Mouse (Mus musculus): ENCODE measurements around the gene Slc12a9. TPM values are rescaled to one million over a fixed set of nuclear protein-coding genes. Genes with fewer than 3 reads are reported as not detected.

Gene Slc12a9
- 1 to 10 TPM; 2.0 to 2.4 TPM for total RNA-seq (2021)
- long read RNA-seq, experiment 1, partial matches to known transcripts: 0 of 3 reads
- long read RNA-seq, experiment 1, other reads (novel, unspliced or antisense): 1 of 3 reads
- long read RNA-seq, experiment 2, partial matches to known transcripts: 1 of 2 reads
- long read RNA-seq, experiment 2, other reads (novel, unspliced or antisense): 0 of 2 reads

DNA sequence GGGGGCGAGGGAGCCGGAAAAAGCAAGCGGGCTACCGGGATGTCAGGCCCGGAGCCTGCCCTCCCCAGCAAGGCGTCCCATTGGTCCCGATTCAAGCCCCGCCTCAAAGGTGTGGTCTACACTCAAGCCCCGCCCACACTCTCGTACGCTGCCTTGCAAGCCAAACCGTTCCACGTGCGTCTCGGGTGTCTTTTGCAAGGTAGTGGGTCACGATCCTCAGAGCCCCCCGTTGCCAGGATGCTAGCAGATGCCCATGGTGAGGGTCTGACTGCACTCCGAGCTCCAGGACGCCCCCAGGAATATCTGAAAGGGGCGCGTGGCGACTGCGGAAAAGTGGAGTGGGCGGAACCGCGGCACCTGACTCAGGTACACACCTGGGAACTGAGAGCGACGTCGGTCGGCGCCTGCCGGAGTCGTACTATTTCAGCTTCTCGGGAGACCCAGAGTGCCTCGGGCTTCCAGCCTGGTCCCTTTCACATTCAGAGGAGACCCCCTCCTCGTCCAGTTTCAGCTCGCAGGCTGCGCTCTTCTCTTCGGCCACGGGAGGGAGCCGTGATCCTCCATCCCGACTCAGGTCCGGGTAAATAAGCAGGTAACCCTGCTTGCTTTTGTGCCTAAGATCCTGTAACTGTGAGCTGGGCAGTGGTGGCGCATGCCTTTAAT lies at the start of gene Slc12a9:
Gene Slc12a9 (minus strand): TSS at position 86 of the 663 bp plus-strand sequence.
- intact Hi-C loops (cut with DNase I): loop anchor here (10.0 kb wide), 1 partner anchor 171 kb away; the partner anchor contains the start of gene Pop7
- TF ChIP-seq CTCF (IDR thresholded peaks at IDR 0.05): peak; percentile 84
- peak; percentile 95 for DNase-seq
- Histone ChIP-seq H3K4me3 (peak within 1 kb of the TSS; percentile 72), H3K27ac (peak within 1 kb of the TSS; percentile 81)

DNA sequence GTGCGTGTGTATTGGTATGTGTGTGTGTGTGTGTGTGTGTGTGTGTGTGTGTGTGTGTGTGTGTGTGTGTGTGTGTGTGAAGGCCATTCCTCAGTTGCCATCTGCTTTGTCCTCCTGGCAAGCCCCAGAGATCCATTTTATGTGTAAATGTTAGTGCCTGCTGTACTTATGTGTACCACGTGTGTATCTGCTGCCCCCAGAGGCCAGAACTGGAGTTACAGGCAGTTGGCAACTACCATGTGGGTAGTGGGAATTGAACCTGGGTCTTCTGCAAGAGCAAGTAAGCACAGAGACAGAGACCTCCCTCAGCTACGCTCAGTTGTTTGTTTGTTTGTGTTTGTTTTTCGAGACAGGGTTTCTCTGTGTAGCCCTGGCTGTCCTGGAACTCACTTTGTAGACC lies 47.8 kb upstream of the Slc12a9 start:
- no peak overlapping the region for H3K4me3 ChIP-seq
- TF ChIP-seq CTCF (IDR thresholded peaks at IDR 0.05): peak; percentile 76
- peak; percentile 66 for DNase-seq
- intact Hi-C loops (cut with DNase I): loop anchor here (5.0 kb wide), 1 partner anchor 89 kb away; the partner anchor contains the start of gene Ufsp1
- no peak overlapping the region for H3K27ac ChIP-seq

DNA sequence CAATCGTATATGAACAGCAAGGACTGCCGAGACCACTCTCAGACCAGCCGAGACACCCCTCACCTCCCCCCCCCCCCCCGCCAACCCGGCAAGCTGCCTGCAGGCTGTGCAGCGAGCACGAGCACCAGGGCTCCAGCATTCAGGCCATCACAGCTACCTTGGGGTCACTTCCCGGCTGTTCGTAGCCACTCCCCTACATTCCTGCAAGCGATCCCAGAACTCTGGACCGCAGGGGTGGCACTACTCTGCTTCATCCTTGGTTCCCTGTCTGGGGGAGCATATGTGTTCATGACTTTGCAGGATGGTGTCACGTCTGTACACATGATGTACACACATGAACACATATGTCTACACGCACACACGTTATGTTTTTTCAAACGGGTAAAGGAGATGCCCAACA lies 44.2 kb upstream of the Slc12a9 start:
- no peak overlapping the region for H3K27ac ChIP-seq
- TF ChIP-seq CTCF (IDR thresholded peaks at IDR 0.05): no peak
- no peak for DNase-seq
- intact Hi-C loops (cut with DNase I): loop anchor here (2.0 kb wide), 1 partner anchor 41 kb away; no protein-coding TSS in a partner anchor
- H3K4me3 ChIP-seq: no peak overlapping the region

DNA sequence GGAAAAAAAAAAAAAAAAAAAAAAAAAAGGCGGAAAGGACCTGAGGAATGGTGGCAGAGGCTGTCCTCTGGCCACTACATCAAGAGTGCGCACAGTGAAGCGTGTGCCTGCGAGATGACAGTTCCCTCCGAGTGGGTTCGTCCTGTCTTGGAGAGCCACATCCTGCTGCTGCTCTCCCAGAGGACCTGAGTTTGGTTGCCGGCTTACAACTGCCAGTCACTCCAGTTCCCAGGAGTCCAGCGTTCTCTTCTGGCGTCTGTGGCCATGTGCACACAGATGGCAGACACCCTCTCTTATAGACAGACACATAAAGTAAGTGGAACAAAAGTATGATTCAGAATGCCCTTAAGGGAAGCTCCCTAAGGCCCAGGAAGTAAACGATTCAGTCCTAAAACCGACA lies 43.8 kb upstream of the Slc12a9 start:
- Histone ChIP-seq H3K27ac (no peak overlapping the region; the same call in 1 of the 2 replicates), H3K4me3 (no peak overlapping the region)
- intact Hi-C loops (cut with DNase I): loop anchor here (2.0 kb wide), 1 partner anchor 40 kb away; no protein-coding TSS in a partner anchor
- TF ChIP-seq CTCF (IDR thresholded peaks at IDR 0.05): no peak
- DNase-seq: no peak

DNA sequence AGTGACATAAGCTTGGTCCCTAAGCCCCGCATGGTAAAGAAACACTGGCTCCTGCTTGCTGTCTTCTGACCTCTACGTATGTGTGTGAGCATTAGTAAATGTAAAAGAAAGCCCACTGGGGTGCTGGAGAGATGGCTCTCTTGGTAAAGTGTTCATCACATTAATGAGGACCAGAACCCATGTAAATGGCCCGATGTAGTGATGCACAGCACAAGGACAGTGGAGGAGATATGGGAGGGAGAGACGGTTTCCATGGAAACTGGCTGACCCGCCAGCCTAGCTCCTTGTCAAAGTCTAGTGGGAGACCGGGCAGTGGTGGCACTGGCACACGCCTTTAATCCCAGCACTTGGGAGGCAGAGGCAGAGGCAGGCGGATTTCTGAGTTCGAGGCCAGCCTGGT lies 43.3 kb upstream of the Slc12a9 start:
- no peak overlapping the region for H3K4me3 ChIP-seq
- no peak for DNase-seq
- intact Hi-C loops (cut with DNase I): loop anchor here (2.0 kb wide), 1 partner anchor 40 kb away; no protein-coding TSS in a partner anchor
- H3K27ac ChIP-seq: no peak overlapping the region
- no peak for TF ChIP-seq CTCF (IDR thresholded peaks at IDR 0.05)

DNA sequence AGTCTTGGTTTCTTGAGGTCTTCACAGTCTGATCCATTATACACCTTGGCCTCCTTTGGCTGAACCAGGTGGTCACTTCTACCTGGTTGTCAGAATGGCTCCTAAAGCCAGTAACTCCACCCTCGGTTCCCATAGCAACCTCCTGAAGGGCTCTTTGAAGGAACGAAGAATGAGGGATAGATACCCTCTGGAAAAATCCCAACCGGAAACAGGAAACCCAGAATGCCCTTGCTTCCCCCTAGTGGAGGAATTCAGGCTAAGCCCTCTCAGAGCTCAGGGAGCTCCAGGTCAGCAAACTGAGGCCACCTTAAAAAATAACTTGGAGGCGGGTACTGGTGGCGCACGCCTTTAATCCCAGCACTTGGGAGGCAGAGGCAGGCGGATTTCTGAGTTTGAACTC lies 42.8 kb upstream of the Slc12a9 start:
- no peak overlapping the region for H3K4me3 ChIP-seq
- no peak for DNase-seq
- peak overlapping the region; percentile 31; the same call in 1 of the 2 replicates for H3K27ac ChIP-seq
- intact Hi-C loops (cut with DNase I): loop anchor here (2.0 kb wide), 1 partner anchor 39 kb away; no protein-coding TSS in a partner anchor
- TF ChIP-seq CTCF (IDR thresholded peaks at IDR 0.05): peak; percentile 52

DNA sequence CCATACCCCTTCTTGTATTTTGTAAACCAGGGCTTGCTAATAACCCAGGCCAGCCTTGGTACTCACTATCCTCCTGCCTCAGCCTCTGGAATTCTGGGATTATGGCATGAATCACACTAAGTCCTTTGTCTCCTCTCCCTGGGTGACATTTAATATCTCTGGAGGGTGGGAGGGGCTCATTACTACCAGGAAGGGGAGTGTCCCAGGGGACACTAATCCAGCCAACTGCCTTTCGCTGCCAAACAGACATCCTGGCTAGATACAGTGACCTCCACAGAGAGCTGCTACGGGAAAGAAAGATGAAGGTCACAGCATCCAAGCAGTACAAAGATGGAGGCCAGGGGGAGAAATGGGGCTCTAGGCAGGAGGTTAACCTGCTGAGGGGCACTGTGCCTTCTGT lies 42.2 kb upstream of the Slc12a9 start:
- peak; percentile 57 for DNase-seq
- intact Hi-C loops (cut with DNase I): loop anchor here (2.0 kb wide), 1 partner anchor 39 kb away; no protein-coding TSS in a partner anchor
- peak overlapping the region; percentile 31; the same call in 1 of the 2 replicates for H3K27ac ChIP-seq
- TF ChIP-seq CTCF (IDR thresholded peaks at IDR 0.05): no peak
- no peak overlapping the region for H3K4me3 ChIP-seq

DNA sequence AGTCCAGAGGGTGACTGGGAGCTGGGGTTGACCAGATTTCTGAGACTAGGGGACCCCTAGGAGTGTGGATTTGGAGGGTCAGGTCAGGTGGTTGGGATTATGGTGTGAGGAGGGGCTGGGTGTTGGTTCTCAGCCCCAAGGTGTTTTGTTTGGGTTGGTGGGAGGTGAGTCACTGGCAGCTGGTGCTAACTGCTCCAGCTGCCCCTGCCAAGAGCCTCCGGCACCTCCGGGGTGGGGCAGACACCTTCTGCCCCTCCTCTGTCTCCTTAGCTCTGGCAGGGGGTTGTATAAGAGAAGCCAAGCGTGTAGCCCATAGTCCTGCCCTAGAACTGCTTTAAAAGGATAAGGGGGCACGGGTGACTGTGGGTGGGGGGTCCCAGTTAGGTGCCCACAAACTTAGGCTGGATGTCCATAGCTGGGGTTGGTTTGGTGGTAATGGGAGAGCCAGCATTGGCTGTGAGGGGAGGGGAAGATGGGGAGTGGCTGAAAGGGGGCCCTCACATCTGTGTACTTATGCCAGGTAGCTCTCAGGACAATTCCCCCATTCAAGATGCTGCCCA lies 41.2 kb upstream of the Slc12a9 start:
- intact Hi-C loops (cut with DNase I): no loop called here
- DNase-seq: no peak
- no peak overlapping the region for H3K27ac ChIP-seq
- no peak for TF ChIP-seq CTCF (IDR thresholded peaks at IDR 0.05)
- H3K4me3 ChIP-seq: no peak overlapping the region

DNA sequence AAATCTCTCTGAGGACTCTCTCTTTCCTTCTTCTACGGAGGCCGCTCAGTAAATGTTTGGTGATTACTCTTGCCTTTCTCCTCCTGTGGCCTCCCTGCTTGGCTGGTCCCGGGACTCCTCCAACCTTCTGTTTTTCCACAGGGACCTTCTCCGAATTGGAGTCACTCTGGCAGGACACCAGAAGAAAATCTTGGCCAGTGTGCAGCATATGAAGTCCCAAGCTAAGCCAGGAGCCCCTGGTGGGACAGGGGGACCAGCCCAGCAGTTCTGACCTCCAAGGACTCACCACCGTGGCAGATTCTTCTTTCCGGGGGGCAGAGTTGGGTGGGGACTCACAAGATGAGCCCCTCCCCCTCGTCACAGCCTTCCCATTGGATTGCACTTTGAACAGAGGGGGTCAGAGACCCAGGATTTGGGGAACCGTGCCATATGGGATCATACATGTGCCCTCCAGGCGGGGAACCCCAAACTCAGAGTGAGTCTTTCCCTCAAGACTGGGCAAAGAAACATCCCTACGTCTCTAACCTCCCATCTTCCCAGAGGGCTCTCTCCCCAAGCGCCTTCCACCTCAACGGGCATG lies 40.1 kb upstream of the Slc12a9 start:
- intact Hi-C loops (cut with DNase I): no loop called here
- no peak for DNase-seq
- TF ChIP-seq CTCF (IDR thresholded peaks at IDR 0.05): no peak
- no peak overlapping the region for H3K27ac ChIP-seq
- no peak overlapping the region for H3K4me3 ChIP-seq

DNA sequence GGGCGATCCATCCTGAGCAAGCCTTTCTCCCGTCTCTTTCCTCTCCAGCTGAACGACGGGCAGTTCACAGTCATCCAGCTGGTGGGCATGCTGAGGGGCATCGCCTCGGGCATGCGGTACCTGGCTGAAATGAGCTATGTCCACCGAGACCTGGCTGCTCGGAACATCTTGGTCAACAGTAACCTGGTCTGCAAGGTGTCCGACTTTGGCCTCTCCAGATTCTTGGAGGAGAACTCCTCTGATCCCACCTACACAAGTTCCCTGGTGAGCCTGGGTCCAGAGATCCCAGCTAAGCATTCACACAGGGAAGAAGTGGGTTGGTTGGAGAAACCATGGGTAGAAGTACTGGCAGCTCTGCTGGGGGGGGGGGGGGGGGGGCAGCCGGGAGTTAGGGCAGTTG lies 36.3 kb upstream of the Slc12a9 start:
- DNase-seq: no peak
- H3K4me3 ChIP-seq: no peak overlapping the region
- intact Hi-C loops (cut with DNase I): no loop called here
- no peak for TF ChIP-seq CTCF (IDR thresholded peaks at IDR 0.05)
- no peak overlapping the region for H3K27ac ChIP-seq

DNA sequence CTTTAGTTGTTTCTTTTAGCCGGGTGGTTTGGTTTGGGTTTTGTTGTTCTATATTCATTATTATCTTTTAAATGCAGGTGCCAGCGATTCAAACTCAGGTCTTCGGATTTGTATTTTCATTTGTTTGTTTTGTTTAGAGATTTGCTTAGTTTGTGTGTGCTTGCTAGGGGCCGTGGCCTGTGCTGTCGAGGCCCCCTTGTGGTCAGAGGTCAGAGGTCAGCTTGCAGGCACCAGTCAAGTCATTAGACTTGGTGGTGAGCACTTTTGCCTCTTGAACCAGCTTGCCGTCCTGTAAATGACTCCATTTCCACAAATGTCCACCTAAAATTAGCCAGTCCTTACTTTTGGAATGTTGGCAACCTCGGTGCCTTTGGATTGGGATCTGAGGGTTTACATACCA lies 25.0 kb upstream of the Slc12a9 start:
- peak; percentile 29; the same call in 1 of the 2 replicates for TF ChIP-seq CTCF (IDR thresholded peaks at IDR 0.05)
- DNase-seq: no peak
- Histone ChIP-seq H3K4me3 (peak overlapping the region; percentile 33), H3K27ac (no peak overlapping the region)
- intact Hi-C loops (cut with DNase I): no loop called here

DNA sequence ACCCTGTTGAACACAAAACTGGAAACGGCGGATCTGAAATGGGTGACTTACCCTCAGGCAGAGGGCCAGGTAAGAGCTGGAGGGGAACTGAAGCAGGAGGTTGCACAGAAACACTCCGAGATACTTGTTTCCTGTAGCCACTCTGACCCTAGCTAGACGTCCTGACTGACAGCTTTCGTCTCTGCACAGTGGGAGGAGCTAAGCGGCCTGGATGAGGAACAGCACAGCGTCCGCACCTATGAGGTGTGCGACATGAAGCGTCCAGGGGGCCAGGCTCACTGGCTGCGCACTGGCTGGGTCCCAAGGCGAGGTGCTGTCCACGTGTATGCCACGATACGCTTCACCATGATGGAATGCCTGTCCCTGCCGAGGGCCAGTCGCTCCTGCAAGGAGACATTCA lies 20.7 kb upstream of the Slc12a9 start:
- intact Hi-C loops (cut with DNase I): no loop called here
- Histone ChIP-seq H3K4me3 (peak overlapping the region; percentile 41), H3K27ac (no peak overlapping the region)
- no peak for DNase-seq
- no peak for TF ChIP-seq CTCF (IDR thresholded peaks at IDR 0.05)

All from gastrocnemius, adult 2 months (tissue).